Mouse (Mus musculus) E14TG2a.4 (cell line): ENCODE data around the gene Klk11.

Experiments used
- CTCF ChIP-seq: conservative IDR thresholded peaks from 2 replicates; pipeline ENCODE4 v1.5.1; 2014; ENCODE audit warnings: low read length
- NANOG ChIP-seq: IDR thresholded peaks from 2 replicates; pipeline ENCODE4 v1.6.1; 2014; ENCODE audit warnings: borderline replicate concordance, low read length, mixed read lengths

GRCm38 (mm10) chr7:43778176-43778970, 4.0 kb downstream of the Klk11 start:
- TF ChIP-seq CTCF (no peak), NANOG (no peak)
